Mouse (Mus musculus) testis, adult 10 weeks (tissue): ENCODE results near the gene Guca1b. TPM values are rescaled to one million over a fixed set of nuclear protein-coding genes. Genes with fewer than 3 reads are reported as not detected.

Source experiments
- polyA plus RNA-seq: library from polyadenylated mRNA; stranded (reverse); fragments of 350-450 nt; fragmentation: Illumina TruSeq; extraction: RNeasy Lipid Tissue Mini Kit (QIAGEN cat#74804); gene quantifications from one replicate; pipeline ENCODE4 v1.2.3, GENCODE M21; 2014; ENCODE audit warnings: low read depth, low replicate concordance

The Guca1b gene
- not detected for polyA plus RNA-seq

DNA sequence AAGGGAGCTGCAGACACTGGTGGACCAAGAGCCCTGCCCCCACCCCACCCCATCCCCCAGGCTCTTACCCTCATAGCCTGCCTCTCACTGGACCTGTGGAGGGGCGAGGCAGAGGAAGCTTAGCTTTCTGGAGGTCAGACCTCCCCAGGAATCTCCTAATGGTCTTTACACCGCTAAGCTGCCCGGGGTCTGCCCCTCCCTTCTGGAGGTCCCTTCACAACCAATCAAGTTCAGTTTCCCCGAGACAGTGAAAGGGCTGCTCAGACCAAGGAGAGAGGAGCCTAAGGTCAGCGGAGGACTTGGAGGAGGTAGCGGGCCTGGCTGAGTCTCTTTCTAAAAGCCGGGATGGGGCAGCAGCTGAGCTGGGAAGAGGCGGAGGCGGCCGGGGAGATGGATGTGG, at the start of gene Guca1b:
Guca1b (plus strand) TSS at position 249 of the 400 bp plus-strand sequence.

DNA sequence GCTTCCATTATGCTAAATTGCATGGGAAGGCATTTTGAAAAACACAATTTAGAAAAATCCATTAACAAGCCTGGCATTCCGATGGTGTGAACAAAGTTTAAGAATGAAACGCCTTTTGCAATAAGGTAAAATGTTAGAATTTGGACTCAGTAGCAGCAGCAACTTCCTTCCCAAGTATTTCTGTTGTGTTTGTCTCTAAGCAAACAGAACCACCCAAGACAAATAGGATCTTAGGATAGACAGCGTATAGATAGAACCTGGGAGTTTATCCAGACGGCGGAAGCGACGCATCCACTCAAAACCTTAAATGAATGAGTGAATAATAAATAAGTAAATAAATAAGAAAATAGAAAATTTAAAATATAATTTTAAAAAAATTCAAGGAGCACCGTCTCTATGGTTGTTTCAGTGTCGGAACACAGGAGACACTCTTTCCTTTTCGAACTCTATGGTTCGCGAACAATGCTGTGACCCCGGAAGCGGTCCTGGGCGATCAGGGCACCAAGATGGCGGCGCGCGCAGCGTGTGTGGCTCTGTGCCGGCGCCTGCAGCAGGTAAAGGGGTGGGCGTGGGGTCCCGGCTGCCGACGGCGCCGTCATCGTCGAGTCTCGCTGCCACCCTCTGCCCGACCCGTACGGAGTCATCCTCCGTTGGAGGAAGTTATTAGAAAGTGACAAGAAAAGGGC, 16.6 kb upstream of the Guca1b start, which contains the start of gene Mrps10:
Mrps10 (plus strand) TSS at position 487 of the 686 bp plus-strand sequence.

DNA sequence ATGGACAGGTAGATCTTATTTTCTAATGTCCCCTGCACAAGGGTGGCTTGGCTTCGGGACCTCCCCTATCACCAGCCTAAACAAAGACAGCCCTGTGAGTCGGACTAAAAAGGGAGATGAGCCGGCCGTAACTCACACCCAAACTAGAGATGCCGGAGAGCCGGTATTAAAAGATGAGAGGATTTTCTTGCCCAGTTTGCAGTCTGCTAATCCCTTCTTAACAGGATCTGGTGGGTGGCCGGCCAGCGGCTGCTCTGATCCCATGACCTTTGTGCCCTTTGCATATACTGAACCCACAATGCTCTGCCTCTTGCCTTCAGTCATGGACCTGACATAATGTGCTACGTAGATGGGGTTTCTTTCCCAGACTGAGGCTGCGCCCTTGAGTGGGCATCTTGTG, 15.3 kb downstream of the Guca1b start, which contains the start of gene Guca1a:
Guca1a (minus strand) TSS at position 134 of the 400 bp plus-strand sequence.

DNA sequence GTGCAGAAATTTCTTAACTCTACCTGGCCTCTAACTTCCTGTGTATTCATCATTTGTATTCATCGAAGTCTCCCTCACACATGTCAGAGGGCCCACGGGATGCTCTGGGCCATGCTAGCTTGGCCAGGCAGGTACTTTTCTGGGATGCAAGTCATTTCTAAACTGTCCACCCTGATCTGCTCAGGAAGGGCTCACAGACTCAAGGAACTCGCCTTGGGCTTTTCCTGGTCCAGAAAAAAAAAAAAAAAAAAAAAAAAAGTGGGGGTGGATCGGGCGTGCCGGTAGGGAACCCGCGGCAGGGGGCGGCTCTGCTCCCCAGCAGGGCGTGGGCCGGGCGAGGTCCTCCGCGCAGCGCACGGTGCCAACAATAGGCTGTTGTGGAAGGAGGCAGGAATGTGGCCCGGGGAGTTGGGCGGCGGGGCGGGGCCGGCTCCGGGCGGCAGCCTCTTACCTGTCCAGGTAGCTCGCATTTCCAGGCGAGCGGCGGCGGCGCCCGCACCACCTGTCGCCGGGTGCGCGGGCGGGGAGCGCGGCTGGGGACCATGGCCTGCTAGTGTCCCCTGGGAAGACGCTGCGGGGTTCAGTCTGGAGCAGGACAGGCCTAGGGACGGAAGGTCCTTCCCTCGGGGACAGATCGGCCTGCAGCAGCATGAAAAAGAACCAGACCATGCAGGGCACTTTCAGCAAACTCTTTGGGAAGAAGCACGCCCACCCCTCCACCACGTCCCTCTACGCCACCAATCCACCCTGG, 51.1 kb downstream of the Guca1b start, which contains the start of gene AI661453:
AI661453 (plus strand) TSS at position 460 of the 751 bp plus-strand sequence.

DNA sequence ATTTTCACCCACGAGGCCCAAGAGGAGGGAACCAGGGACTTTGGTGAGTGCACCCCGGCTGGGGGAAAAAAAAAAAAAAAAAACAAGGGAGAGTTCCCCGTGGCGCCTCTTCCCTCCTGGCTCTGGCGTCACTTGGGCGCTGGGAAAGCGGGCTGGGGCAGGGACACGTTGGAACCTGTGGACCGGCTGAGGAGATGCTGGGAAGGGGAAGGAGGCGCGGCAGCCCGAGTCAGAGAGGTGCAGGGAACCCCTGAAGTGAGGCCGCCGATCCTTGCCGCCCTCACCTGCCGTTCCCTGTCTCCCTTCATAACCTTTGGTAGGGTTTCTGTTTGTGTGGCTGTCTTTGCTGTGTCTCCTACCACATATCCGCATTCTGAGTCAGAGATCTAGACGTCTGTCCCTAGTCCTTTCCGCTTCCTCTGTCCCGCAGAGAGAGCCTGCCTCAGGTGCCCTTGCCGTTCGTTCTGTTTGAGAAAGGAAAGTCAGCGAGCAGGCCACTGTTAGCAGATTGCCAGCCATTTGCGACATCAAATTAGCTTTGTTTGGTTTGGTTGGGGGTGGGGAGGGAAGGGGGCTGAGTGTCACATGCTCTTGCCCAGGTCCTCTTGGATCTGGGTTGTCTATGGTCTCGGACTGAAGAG, 51.8 kb downstream of the Guca1b start, which contains the start of gene 1700001C19Rik:
1700001C19Rik (minus strand) TSS at position 470 of the 641 bp plus-strand sequence.

Other genes starting within 250 kb of the Guca1b start
- 35.4 TPM for gene Mrps10, start 16.5 kb upstream of the Guca1b start, polyA plus RNA-seq
- gene Guca1a, start 15.2 kb downstream of the Guca1b start, polyA plus RNA-seq, result not detected
- not detected for gene AI661453, start 51.2 kb downstream of the Guca1b start, polyA plus RNA-seq
- 292 TPM for gene 1700001C19Rik, start 52.0 kb downstream of the Guca1b start, polyA plus RNA-seq
- 5.5 TPM for gene Taf8, start 116.9 kb downstream of the Guca1b start, polyA plus RNA-seq
- 7.7 TPM for gene Ccnd3, start 119.7 kb downstream of the Guca1b start, polyA plus RNA-seq
- 3.9 TPM for gene Bysl, start 226.1 kb downstream of the Guca1b start, polyA plus RNA-seq
- 9.1 TPM for gene Med20, start 226.2 kb downstream of the Guca1b start, polyA plus RNA-seq
- gene Gm20517, start 226.2 kb downstream of the Guca1b start, polyA plus RNA-seq, result 2.7 TPM
- 26.1 TPM for gene Usp49, start 245.3 kb downstream of the Guca1b start, polyA plus RNA-seq